Comparison of ENCODE assay signal across 8 mouse cellular contexts in genomic region chr14:31494349-31494974, GRCm38 (mm10). TPM values are rescaled to one million over a fixed set of nuclear protein-coding genes. Genes with fewer than 3 reads are reported as not detected.
DNase-seq lines count a peak whose midpoint lies in the region; ATAC-seq and TF ChIP-seq lines count a peak whose summit lies in the region.

Eaf1 (plus strand) TSS chr14:31494399.

- 1% methylated on average over 37 of the region's 37 CpGs for WGBS in hindbrain, embryonic 11.5 days
- under 1% methylated on average over 37 of the region's 37 CpGs for WGBS in limb, embryonic 11.5 days
- WGBS in midbrain, embryonic 13.5 days = 1% methylated on average over 37 of the region's 37 CpGs

- no peaks in the 10 kb centered on the region for H3K9me3 ChIP-seq in hindbrain, embryonic 11.5 days (ENCODE audit: control insufficient read depth, low read length)
- no peaks in the 10 kb centered on the region for H3K9me3 ChIP-seq in limb, embryonic 11.5 days (ENCODE audit: control insufficient read depth, low read length)
- H3K9me3 ChIP-seq in midbrain, embryonic 13.5 days = no peaks in the 10 kb centered on the region

- H3K4me1 ChIP-seq in hindbrain, embryonic 11.5 days (replicated peaks; ENCODE audit: control insufficient read depth, insufficient read depth, low read length) = peaks cover 9% of the 10 kb centered on the region; the same call in 1 of the 2 replicates
- peaks cover 8% of the 10 kb centered on the region for H3K4me1 ChIP-seq in limb, embryonic 11.5 days (ENCODE audit: control insufficient read depth, insufficient read depth, low read length)
- peaks cover 38% of the 10 kb centered on the region for H3K4me1 ChIP-seq in midbrain, embryonic 13.5 days (replicated peaks)

- DNase-seq in kidney, adult 8-10 months = peak; percentile 13 to 14
- no peak for DNase-seq in kidney, adult 9 months
- DNase-seq in Patski (ENCODE audit: low read depth, low spot score) = no peak
- DNase-seq in hindbrain, embryonic 11.5 days (ENCODE audit: low spot score) = peak; percentile 4
- DNase-seq in limb, embryonic 11.5 days (ENCODE audit: low spot score) = no peak
- DNase-seq in embryo, embryonic 9.5 days (ENCODE audit: extremely low spot score) = no peak

- POLR2A ChIA-PET in Patski (lab: Charles Lee) = interaction anchor here (1.3 kb wide), 1 partner anchor 263 kb away, joined by 3 read pairs; no protein-coding TSS in a partner anchor

- peak within 1 kb of the TSS; percentile 54 for H3K4me2 ChIP-seq in hindbrain, embryonic 11.5 days (replicated peaks; ENCODE audit: low read depth, low read length)
- peak within 1 kb of the TSS; percentile 66 for H3K4me2 ChIP-seq in limb, embryonic 11.5 days (ENCODE audit: low read depth, severe bottlenecking)
- H3K4me2 ChIP-seq in midbrain, embryonic 13.5 days (replicated peaks) = peak within 1 kb of the TSS; percentile 80

- H3K4me3 ChIP-seq in hindbrain, embryonic 11.5 days (ENCODE audit: low read depth, low read length) = peak within 1 kb of the TSS; percentile 90
- H3K4me3 ChIP-seq in limb, embryonic 11.5 days (ENCODE audit: low read depth, low read length) = peak within 1 kb of the TSS; percentile 89
- peak within 1 kb of the TSS; percentile 97 for H3K4me3 ChIP-seq in midbrain, embryonic 13.5 days (replicated peaks)

- no peak for ATAC-seq in Patski
- peak; percentile 56 for ATAC-seq in erythroid progenitor cell, adult 5-6 weeks (replicated peaks; ENCODE audit: low FRiP score, poor library complexity, severe bottlenecking)
- ATAC-seq in hindbrain, embryonic 11.5 days (ENCODE audit: low FRiP score) = no peak; the same call in 1 of the 2 replicates
- peak; percentile 39; the same call in 1 of the 2 replicates for ATAC-seq in limb, embryonic 11.5 days (ENCODE audit: insufficient number of reproducible peaks, low FRiP score, low TSS enrichment, low read depth)
- no peak for ATAC-seq in midbrain, embryonic 13.5 days

- no peak for TF ChIP-seq CTCF in Patski (IDR thresholded peaks at IDR 0.05)

- no peaks in the 10 kb centered on the region; the same call in 1 of the 2 replicates for H3K36me3 ChIP-seq in hindbrain, embryonic 11.5 days (ENCODE audit: control insufficient read depth, insufficient read depth, low read length)
- peaks cover 10% of the 10 kb centered on the region for H3K36me3 ChIP-seq in limb, embryonic 11.5 days (ENCODE audit: control insufficient read depth, insufficient read depth, low read length)
- H3K36me3 ChIP-seq in midbrain, embryonic 13.5 days = peaks cover 36% of the 10 kb centered on the region

- H3K9ac ChIP-seq in hindbrain, embryonic 11.5 days (ENCODE audit: low read depth, low read length) = peak within 1 kb of the TSS; percentile 85
- peak within 1 kb of the TSS; percentile 90 for H3K9ac ChIP-seq in limb, embryonic 11.5 days (ENCODE audit: low read length)
- H3K9ac ChIP-seq in midbrain, embryonic 13.5 days (replicated peaks) = peak within 1 kb of the TSS; percentile 94

- in situ Hi-C loops in Patski (cut with MboI; ENCODE audit: low pct_unique_long_range_greater_than_20kb) = no loop called here

- peak within 1 kb of the TSS; percentile 71; the same call in 1 of the 2 replicates for H3K27ac ChIP-seq in hindbrain, embryonic 11.5 days (ENCODE audit: low read depth, low read length)
- peak within 1 kb of the TSS; percentile 74 for H3K27ac ChIP-seq in limb, embryonic 11.5 days (replicated peaks; ENCODE audit: low read depth, low read length)
- H3K27ac ChIP-seq in midbrain, embryonic 13.5 days = peak within 1 kb of the TSS; percentile 90

- H3K27me3 ChIP-seq in Patski = no peaks in the 10 kb centered on the region
- no peaks in the 10 kb centered on the region for H3K27me3 ChIP-seq in hindbrain, embryonic 11.5 days (ENCODE audit: control insufficient read depth, insufficient read depth, low read length)
- H3K27me3 ChIP-seq in limb, embryonic 11.5 days (ENCODE audit: control insufficient read depth, insufficient read depth, low read length) = no peaks in the 10 kb centered on the region
- H3K27me3 ChIP-seq in midbrain, embryonic 13.5 days = no peaks in the 10 kb centered on the region

- CTCF ChIA-PET in Patski (lab: Charles Lee) = interaction anchor here (1.3 kb wide), 1 partner anchor 10 kb away, joined by 3 read pairs; no protein-coding TSS in a partner anchor

RNA-seq across cellular contexts. Expression of gene Eaf1, which starts in this region (rescaled TPM):
- 45.2 TPM for polyA plus RNA-seq in Patski (2021)
- 21.0 and 22.0 TPM in 2 replicates for total RNA-seq in erythroid progenitor cell, adult 5-6 weeks (2015; ENCODE audit: low replicate concordance)
- total RNA-seq in erythroid progenitor cell, adult 5-6 weeks (2017; ENCODE audit: low replicate concordance) = 32.3 and 41.6 TPM in 2 replicates
- 15.9 and 17.0 TPM in 2 replicates for polyA plus RNA-seq in hindbrain, embryonic 11.5 days (2014; fragmentation: Nextera tagmentation; extraction: Ambion mirVana)
- polyA plus RNA-seq in limb, embryonic 11.5 days (2014; fragmentation: Nextera tagmentation; extraction: Ambion mirVana) = 29.3 and 31.5 TPM in 2 replicates
- polyA plus RNA-seq in midbrain, embryonic 13.5 days (2015; fragmentation: Nextera tagmentation; extraction: Ambion mirVana) = 11.6 and 12.2 TPM in 2 replicates

Comparison
In these comparisons a context has a peak if more than half of its experiments do, and no peak if none do; other contexts are left out.
1. DNase-seq: peak in kidney, adult 8-10 months (2 of 2) and hindbrain, embryonic 11.5 days (single experiment); none in kidney, adult 9 months (single experiment), Patski (single experiment), limb, embryonic 11.5 days (single experiment) and embryo, embryonic 9.5 days (single experiment).
2. ATAC-seq: peak in erythroid progenitor cell, adult 5-6 weeks (single experiment) and limb, embryonic 11.5 days (single experiment); none in Patski (single experiment), hindbrain, embryonic 11.5 days (single experiment) and midbrain, embryonic 13.5 days (single experiment).
3. Peak in every context shown above with its lines, with median percentiles within 50 percentile points of each other: H3K27ac ChIP-seq, H3K4me2 ChIP-seq, H3K4me3 ChIP-seq and H3K9ac ChIP-seq.